Mouse (Mus musculus): ENCODE measurements around the gene Mfsd7a.

- TF ChIP-seq CEBPB (IDR thresholded peaks at IDR 0.05; ENCODE audit: insufficient read depth, poor library complexity, severe bottlenecking) (no peak), E2F4 (IDR thresholded peaks at IDR 0.05; ENCODE audit: insufficient read depth) (no peak)
Observed at GRCm38 (mm10) chr5:108466647-108467046, 18.0 kb upstream of the Mfsd7a start.
